Mouse (Mus musculus): Measurements from ENCODE around the gene Uchl1. TPM values are rescaled to one million over a fixed set of nuclear protein-coding genes. Genes with fewer than 3 reads are reported as not detected.

The Uchl1 gene
- polyA plus RNA-seq, 1 experiment from 2014 or later: 73.4 TPM

- Histone ChIP-seq H3K9me3 (ENCODE audit: control insufficient read depth) (no peaks in the 10 kb centered on the region), H3K36me3 (ENCODE audit: control insufficient read depth, insufficient read depth) (no peaks in the 10 kb centered on the region), H3K4me1 (replicated peaks; ENCODE audit: control insufficient read depth, insufficient read depth, low read length) (no peaks in the 10 kb centered on the region), H3K27me3 (replicated peaks; ENCODE audit: control insufficient read depth, insufficient read depth, low read length) (no peaks in the 10 kb centered on the region), H3K4me3 (ENCODE audit: low read depth, low read length) (no peak overlapping the region), H3K9ac (ENCODE audit: low read depth, low read length) (no peak overlapping the region), H3K27ac (ENCODE audit: low read depth, low read length) (no peak overlapping the region), H3K4me2 (replicated peaks; ENCODE audit: low read depth) (no peak overlapping the region)
- TF ChIP-seq CTCF (IDR thresholded peaks at IDR 0.05; ENCODE audit: low read depth): no peak
- WGBS: 35% methylated on average over 5 of the region's 5 CpGs
- ATAC-seq: no peak
Observed at GRCm38 (mm10) chr5:66654220-66654619, 21.7 kb upstream of the Uchl1 start.

GRCm38 (mm10) chr5:66675189-66675890 is 551 bp upstream of the Uchl1 start:
- no peak for TF ChIP-seq CTCF (IDR thresholded peaks at IDR 0.05; ENCODE audit: low read depth)
- peaks cover 41% of the 10 kb centered on the region for H3K27me3 ChIP-seq (replicated peaks; ENCODE audit: control insufficient read depth, insufficient read depth, low read length)
- no peaks in the 10 kb centered on the region for H3K4me1 ChIP-seq (replicated peaks; ENCODE audit: control insufficient read depth, insufficient read depth, low read length)
- H3K27ac ChIP-seq (ENCODE audit: low read depth, low read length): no peak overlapping the region
- peak overlapping the region; percentile 43 for H3K4me3 ChIP-seq (ENCODE audit: low read depth, low read length)
- ATAC-seq: no peak
- 2% methylated on average over 18 of the region's 18 CpGs for WGBS
- H3K9me3 ChIP-seq (ENCODE audit: control insufficient read depth): no peaks in the 10 kb centered on the region
- peak overlapping the region; percentile 68 for H3K4me2 ChIP-seq (replicated peaks; ENCODE audit: low read depth)
- no peaks in the 10 kb centered on the region for H3K36me3 ChIP-seq (ENCODE audit: control insufficient read depth, insufficient read depth)
- no peak overlapping the region for H3K9ac ChIP-seq (ENCODE audit: low read depth, low read length)

- Histone ChIP-seq H3K4me3 (ENCODE audit: low read depth, low read length) (peak overlapping the region; percentile 43), H3K27me3 (replicated peaks; ENCODE audit: control insufficient read depth, insufficient read depth, low read length) (peaks cover 41% of the 10 kb centered on the region), H3K9ac (ENCODE audit: low read depth, low read length) (0 out of 2 replicates have a peak overlapping the region, but pooled peaks have one; percentile 17), H3K4me2 (replicated peaks; ENCODE audit: low read depth) (peak overlapping the region; percentile 68), H3K4me1 (replicated peaks; ENCODE audit: control insufficient read depth, insufficient read depth, low read length) (no peaks in the 10 kb centered on the region), H3K27ac (ENCODE audit: low read depth, low read length) (no peak overlapping the region), H3K36me3 (ENCODE audit: control insufficient read depth, insufficient read depth) (no peaks in the 10 kb centered on the region), H3K9me3 (ENCODE audit: control insufficient read depth) (no peaks in the 10 kb centered on the region)
- TF ChIP-seq CTCF (IDR thresholded peaks at IDR 0.05; ENCODE audit: low read depth): no peak
- peak; percentile 73 for ATAC-seq
- 1% methylated on average over 51 of the region's 51 CpGs for WGBS
Observed at GRCm38 (mm10) chr5:66676457-66677117, 696 bp downstream of the Uchl1 start.

- TF ChIP-seq CTCF (IDR thresholded peaks at IDR 0.05; ENCODE audit: low read depth): peak; percentile 25; the same call in 1 of the 2 replicates
- H3K9me3 ChIP-seq (ENCODE audit: control insufficient read depth): no peaks in the 10 kb centered on the region
- peaks cover 41% of the 10 kb centered on the region for H3K27me3 ChIP-seq (replicated peaks; ENCODE audit: control insufficient read depth, insufficient read depth, low read length)
- no peaks in the 10 kb centered on the region for H3K4me1 ChIP-seq (replicated peaks; ENCODE audit: control insufficient read depth, insufficient read depth, low read length)
- 81% methylated on average over 21 of the region's 21 CpGs for WGBS
- no peak overlapping the region for H3K9ac ChIP-seq (ENCODE audit: low read depth, low read length)
- no peak for ATAC-seq
- H3K4me3 ChIP-seq (ENCODE audit: low read depth, low read length): no peak overlapping the region
- no peaks in the 10 kb centered on the region for H3K36me3 ChIP-seq (ENCODE audit: control insufficient read depth, insufficient read depth)
- no peak overlapping the region for H3K27ac ChIP-seq (ENCODE audit: low read depth, low read length)
- H3K4me2 ChIP-seq (replicated peaks; ENCODE audit: low read depth): no peak overlapping the region
Observed at GRCm38 (mm10) chr5:66677411-66678345, 1.8 kb downstream of the Uchl1 start.

- Histone ChIP-seq H3K27ac (ENCODE audit: low read depth, low read length) (no peak overlapping the region), H3K4me2 (replicated peaks; ENCODE audit: low read depth) (no peak overlapping the region), H3K27me3 (replicated peaks; ENCODE audit: control insufficient read depth, insufficient read depth, low read length) (peaks cover 40% of the 10 kb centered on the region)
Observed at GRCm38 (mm10) chr5:66679222-66679621, 3.3 kb downstream of the Uchl1 start.

GRCm38 (mm10) chr5:66685930-66686329 is 10.0 kb downstream of the Uchl1 start:
- 80% methylated on average over 2 of the region's 2 CpGs for WGBS
- Histone ChIP-seq H3K4me2 (replicated peaks; ENCODE audit: low read depth) (no peak overlapping the region), H3K36me3 (ENCODE audit: control insufficient read depth, insufficient read depth) (no peaks in the 10 kb centered on the region), H3K9ac (ENCODE audit: low read depth, low read length) (no peak overlapping the region), H3K9me3 (ENCODE audit: control insufficient read depth) (no peaks in the 10 kb centered on the region), H3K4me3 (ENCODE audit: low read depth, low read length) (no peak overlapping the region), H3K4me1 (replicated peaks; ENCODE audit: control insufficient read depth, insufficient read depth, low read length) (no peaks in the 10 kb centered on the region), H3K27me3 (replicated peaks; ENCODE audit: control insufficient read depth, insufficient read depth, low read length) (no peaks in the 10 kb centered on the region), H3K27ac (ENCODE audit: low read depth, low read length) (no peak overlapping the region)
- TF ChIP-seq CTCF (IDR thresholded peaks at IDR 0.05; ENCODE audit: low read depth): no peak
- ATAC-seq: no peak

More at GRCm38 (mm10) chr5:66679222-66679621, 3.3 kb downstream of the Uchl1 start:
- ATAC-seq: no peak
- WGBS: 60% methylated on average over 10 of the region's 10 CpGs
- TF ChIP-seq CTCF (IDR thresholded peaks at IDR 0.05; ENCODE audit: low read depth): no peak
- Histone ChIP-seq H3K9me3 (ENCODE audit: control insufficient read depth) (no peaks in the 10 kb centered on the region), H3K36me3 (ENCODE audit: control insufficient read depth, insufficient read depth) (no peaks in the 10 kb centered on the region), H3K4me1 (replicated peaks; ENCODE audit: control insufficient read depth, insufficient read depth, low read length) (no peaks in the 10 kb centered on the region), H3K9ac (ENCODE audit: low read depth, low read length) (no peak overlapping the region), H3K4me3 (ENCODE audit: low read depth, low read length) (no peak overlapping the region)

Measured in intestine, postnatal 0 days (tissue).